Mouse (Mus musculus): Measurements from ENCODE around the gene Sbno2. TPM values are rescaled to one million over a fixed set of nuclear protein-coding genes. Genes with fewer than 3 reads are reported as not detected.
A peak's percentile ranks its signal among the peaks of the same experiment; 100 is the strongest.

The Sbno2 gene
- total RNA-seq, 2 experiments from 2014 or later = 6.2 to 6.3 TPM

- intact Hi-C loops (cut with DNase I; ENCODE audit: low total_unique reads) = no loop called here
- no peak for DNase-seq
Observed at GRCm38 (mm10) chr10:80130403-80131031, 25.1 kb upstream of the Sbno2 start.

- DNase-seq = no peak
- intact Hi-C loops (cut with DNase I; ENCODE audit: low total_unique reads) = no loop called here
Observed at GRCm38 (mm10) chr10:80129846-80130245, 24.5 kb upstream of the Sbno2 start.

- intact Hi-C loops (cut with DNase I; ENCODE audit: low total_unique reads) = no loop called here
- no peak for DNase-seq
Observed at GRCm38 (mm10) chr10:80127920-80128319, 22.5 kb upstream of the Sbno2 start.

GRCm38 (mm10) chr10:80123932-80124562 is 18.7 kb upstream of the Sbno2 start:
- intact Hi-C loops (cut with DNase I; ENCODE audit: low total_unique reads) = no loop called here
- no peak for DNase-seq

- no peak for DNase-seq
Observed at GRCm38 (mm10) chr10:80121639-80122038, 16.3 kb upstream of the Sbno2 start.

GRCm38 (mm10) chr10:80120146-80120545 is 14.8 kb upstream of the Sbno2 start:
- intact Hi-C loops (cut with DNase I; ENCODE audit: low total_unique reads) = no loop called here

More at GRCm38 (mm10) chr10:80121639-80122038, 16.3 kb upstream of the Sbno2 start:
- intact Hi-C loops (cut with DNase I; ENCODE audit: low total_unique reads) = no loop called here

GRCm38 (mm10) chr10:80118552-80118951 is 13.2 kb upstream of the Sbno2 start:
- intact Hi-C loops (cut with DNase I; ENCODE audit: low total_unique reads) = loop anchor here (5.0 kb wide), 1 partner anchor 126 kb away; no protein-coding TSS in a partner anchor
- no peak for DNase-seq

More at GRCm38 (mm10) chr10:80120146-80120545, 14.8 kb upstream of the Sbno2 start:
- DNase-seq = no peak

- DNase-seq = no peak
- intact Hi-C loops (cut with DNase I; ENCODE audit: low total_unique reads) = loop anchor here (5.0 kb wide), 1 partner anchor 125 kb away; no protein-coding TSS in a partner anchor
Observed at GRCm38 (mm10) chr10:80117736-80118135, 12.4 kb upstream of the Sbno2 start.

GRCm38 (mm10) chr10:80116927-80117691 is 11.7 kb upstream of the Sbno2 start:
- DNase-seq = peak; percentile 75
- intact Hi-C loops (cut with DNase I; ENCODE audit: low total_unique reads) = loop anchor here (5.0 kb wide), 1 partner anchor 125 kb away; no protein-coding TSS in a partner anchor

GRCm38 (mm10) chr10:80116563-80116926 is 11.2 kb upstream of the Sbno2 start:
- intact Hi-C loops (cut with DNase I; ENCODE audit: low total_unique reads) = loop anchor here (5.0 kb wide), 1 partner anchor 124 kb away; no protein-coding TSS in a partner anchor
- DNase-seq = no peak

- intact Hi-C loops (cut with DNase I; ENCODE audit: low total_unique reads) = loop anchor here (5.0 kb wide), 1 partner anchor 124 kb away; no protein-coding TSS in a partner anchor
- DNase-seq = no peak
Observed at GRCm38 (mm10) chr10:80115944-80116335, 10.6 kb upstream of the Sbno2 start.

- intact Hi-C loops (cut with DNase I; ENCODE audit: low total_unique reads) = loop anchor here (5.0 kb wide), 1 partner anchor 123 kb away; no protein-coding TSS in a partner anchor
Observed at GRCm38 (mm10) chr10:80115290-80115943, 10.0 kb upstream of the Sbno2 start, which contains the start of gene Stk11. Gene Stk11, plus strand, starts transcription at chr10:80115803.

GRCm38 (mm10) chr10:80114341-80115284 is 9.2 kb upstream of the Sbno2 start:
- peak; percentile 93 for DNase-seq
- intact Hi-C loops (cut with DNase I; ENCODE audit: low total_unique reads) = loop anchor here (5.0 kb wide), 3 partner anchors 57 to 122 kb away; no protein-coding TSS in a partner anchor

More at GRCm38 (mm10) chr10:80115290-80115943, 10.0 kb upstream of the Sbno2 start, which contains the start of gene Stk11:
- peak; percentile 99 for DNase-seq

GRCm38 (mm10) chr10:80107678-80108077 is 2.3 kb upstream of the Sbno2 start:
- intact Hi-C loops (cut with DNase I; ENCODE audit: low total_unique reads) = no loop called here
- DNase-seq = no peak

GRCm38 (mm10) chr10:80105926-80106325 is 555 bp upstream of the Sbno2 start:
- DNase-seq = no peak

GRCm38 (mm10) chr10:80104181-80104580 is 1.2 kb downstream of the Sbno2 start:
- DNase-seq = no peak
- intact Hi-C loops (cut with DNase I; ENCODE audit: low total_unique reads) = no loop called here

More at GRCm38 (mm10) chr10:80105926-80106325, 555 bp upstream of the Sbno2 start:
- intact Hi-C loops (cut with DNase I; ENCODE audit: low total_unique reads) = no loop called here

- DNase-seq = no peak
- intact Hi-C loops (cut with DNase I; ENCODE audit: low total_unique reads) = no loop called here
Observed at GRCm38 (mm10) chr10:80103032-80103431, 2.3 kb downstream of the Sbno2 start.

- intact Hi-C loops (cut with DNase I; ENCODE audit: low total_unique reads) = no loop called here
Observed at GRCm38 (mm10) chr10:80102216-80102915, 3.0 kb downstream of the Sbno2 start.

More at GRCm38 (mm10) chr10:80102216-80102915, 3.0 kb downstream of the Sbno2 start:
- DNase-seq = peak; percentile 89

All from gastrocnemius, postnatal 14 days (tissue).